Mouse (Mus musculus): ENCODE results near the gene Fuz. TPM values are rescaled to one million over a fixed set of nuclear protein-coding genes. Genes with fewer than 3 reads are reported as not detected.
A peak's percentile ranks its signal among the peaks of the same experiment; 100 is the strongest.

The Fuz gene
- 17.2 and 18.5 TPM in 2 replicates for polyA plus RNA-seq (2015; fragmentation: Nextera tagmentation; extraction: Ambion mirVana)

DNA sequence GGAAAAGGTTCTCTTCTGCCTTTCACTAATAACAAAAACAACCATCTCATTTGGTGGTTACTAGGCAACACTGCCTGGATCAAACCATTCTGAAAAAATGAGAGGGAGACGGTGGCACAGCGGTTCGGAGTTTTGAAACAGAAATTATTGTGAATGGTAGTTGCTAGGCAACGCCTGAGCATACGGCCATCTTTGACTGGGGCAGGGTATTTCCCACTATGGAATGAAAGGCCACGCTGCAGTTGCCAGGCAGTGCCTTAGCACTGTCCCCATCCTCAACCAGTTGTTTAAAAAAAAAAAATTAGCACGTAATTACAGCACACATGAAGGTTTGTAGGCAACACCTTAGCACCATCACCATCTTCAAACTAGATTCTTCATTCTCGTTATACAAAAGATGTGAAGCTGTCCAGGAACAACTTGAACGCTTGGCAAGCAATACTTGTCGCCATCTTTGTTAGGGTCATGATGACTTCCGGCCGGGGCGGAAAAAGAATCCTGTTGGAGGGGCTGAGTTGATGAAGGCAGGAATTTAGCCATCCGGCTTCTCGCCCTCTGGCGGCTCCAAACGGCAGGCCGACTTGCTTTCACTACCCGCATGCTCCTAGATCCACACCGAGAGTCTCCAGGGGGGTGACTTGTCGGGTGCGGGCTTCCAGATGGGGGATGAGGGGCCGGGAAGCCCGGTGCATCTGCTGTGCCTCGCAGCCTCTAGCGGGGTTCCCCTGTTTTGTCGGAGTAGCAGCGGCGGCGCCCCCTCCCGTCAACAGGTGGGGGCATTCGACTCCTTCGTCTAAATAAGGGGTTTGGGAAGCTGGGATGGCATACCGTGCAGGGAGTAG is at the start of gene Fuz:
Gene Fuz (plus strand): TSS at position 487 of the 842 bp plus-strand sequence.

DNA sequence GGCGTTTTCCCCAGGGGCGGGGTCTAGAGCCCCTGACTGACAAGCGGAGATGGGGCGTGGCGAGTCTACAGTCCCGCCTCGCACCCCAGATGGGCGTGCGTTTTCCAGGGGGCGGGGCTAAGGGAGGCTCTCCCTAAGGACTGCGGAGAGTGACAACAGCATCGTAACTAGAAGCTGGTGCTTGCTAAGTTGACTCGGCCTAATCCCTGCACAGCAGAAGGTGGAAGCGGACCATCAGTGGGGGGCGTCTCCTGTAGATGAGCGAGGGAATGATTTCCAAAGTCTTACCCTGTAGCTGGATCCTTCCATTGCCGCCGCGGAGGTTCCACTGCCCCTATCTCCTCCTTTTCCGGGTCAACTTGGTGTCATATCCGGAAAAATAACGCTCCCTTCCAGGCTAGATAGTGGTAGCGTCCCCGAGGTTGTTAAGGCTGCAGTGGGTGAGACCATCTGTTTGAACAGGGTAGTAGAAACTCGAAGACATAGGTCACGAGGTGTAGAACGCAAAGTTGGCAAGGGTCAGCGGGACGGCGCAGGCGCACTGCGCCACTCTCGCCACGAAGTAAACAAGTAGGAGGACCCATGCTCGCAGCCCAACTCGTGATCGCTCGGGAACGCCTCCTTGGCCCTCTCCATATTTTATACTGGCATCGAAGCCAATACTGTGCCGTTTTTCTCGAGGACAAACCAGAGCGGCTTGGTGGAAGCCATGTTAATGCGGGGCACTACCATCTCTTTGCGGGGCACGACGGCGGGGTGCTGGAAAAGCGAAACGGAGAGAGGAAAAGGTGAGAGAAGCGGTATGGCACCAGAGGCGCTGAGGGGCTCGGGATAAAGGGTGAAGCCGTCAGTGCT is 47.1 kb upstream of the Fuz start, which contains the start of the genes Akt1s1 and Tbc1d17:
Gene Akt1s1 (plus strand): TSS at position 431 of the 855 bp plus-strand sequence.
Gene Tbc1d17 (minus strand): TSS at position 519 of the 855 bp plus-strand sequence.

GRCm38 (mm10) chr7:44857042-44857552 is 38.8 kb upstream of the Fuz start, which contains the start of gene Pnkp:
Gene Pnkp (plus strand): TSS chr7:44857139.

GRCm38 (mm10) chr7:44869697-44870528 is 26.0 kb upstream of the Fuz start, which contains the start of gene Ptov1:
Gene Ptov1 (minus strand): TSS chr7:44869788.

DNA sequence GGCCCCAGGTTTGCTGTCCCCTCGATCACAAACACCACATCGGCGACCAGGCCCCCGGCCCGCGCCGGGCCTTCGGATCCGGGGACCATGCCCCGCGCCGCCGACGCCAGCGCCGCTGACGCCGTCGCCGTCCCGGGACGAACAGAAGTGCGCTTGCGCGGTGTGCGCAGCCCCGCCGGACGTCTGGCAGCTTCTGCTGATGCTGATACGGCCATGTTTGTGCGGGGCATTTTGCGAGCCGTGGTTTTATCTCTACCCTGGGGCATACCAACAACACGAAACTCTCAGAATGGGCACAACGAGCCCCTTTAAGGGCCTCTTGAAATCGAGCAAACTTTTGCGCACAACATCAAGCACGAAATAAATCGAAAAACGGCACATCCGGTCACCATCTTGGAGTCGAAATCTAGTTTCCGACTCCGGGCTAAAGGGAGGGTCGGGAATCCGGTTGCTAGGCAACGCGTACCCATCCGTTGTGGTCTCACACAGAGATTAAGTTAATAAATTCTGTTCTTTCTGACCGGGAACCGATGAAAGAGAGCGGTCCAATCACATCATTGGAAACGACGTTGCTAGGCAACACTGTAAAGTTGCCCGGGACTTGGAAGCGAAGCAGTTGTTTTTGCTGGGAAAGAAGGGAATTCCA is 3.5 kb upstream of the Fuz start, which contains the start of gene Med25:
Gene Med25 (minus strand): TSS at position 437 of the 646 bp plus-strand sequence.

GRCm38 (mm10) chr7:44929204-44930151 is 33.6 kb downstream of the Fuz start, which contains the start of gene Ap2a1:
Gene Ap2a1 (minus strand): TSS chr7:44929496.

DNA sequence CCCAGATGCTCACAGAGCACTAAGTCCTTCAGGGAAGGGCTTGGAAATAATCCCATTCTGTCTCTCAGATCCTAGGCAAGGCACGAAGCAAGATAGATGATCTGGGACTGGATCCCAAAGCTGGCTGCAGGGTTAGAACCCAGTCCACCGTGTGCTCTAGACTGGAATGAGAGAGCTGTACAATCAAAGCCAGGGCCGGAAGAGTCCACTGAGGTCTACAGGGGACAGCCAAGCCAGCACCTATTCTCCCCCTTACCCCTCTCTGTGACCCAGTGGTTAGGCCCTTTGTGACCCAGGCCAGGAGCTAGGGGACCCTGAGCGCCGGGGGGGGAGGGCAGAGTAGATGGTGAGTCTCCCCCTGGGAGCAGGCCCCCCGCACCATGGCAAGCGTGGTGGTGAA is 47.0 kb downstream of the Fuz start, which contains the start of gene Tsks:
Gene Tsks (plus strand): TSS at position 301 of the 400 bp plus-strand sequence.

MicroRNA genes within 50 kb of the gene (microRNA counts, 519-probe panel; counts per million panel counts)
- microRNA mmu-miR-707: 296 counts per million, percentile 58 among the panel's probes with 10 or more counts

Small RNAs within 50 kb of the gene (microRNA-seq; reads per million reads assigned to microRNA genes)
- gene Mir707: 0 reads per million in 2 experiments

Other genes with a start within 250 kb of the Fuz start
- gene Myh14, start 225.2 kb upstream of the Fuz start, polyA plus RNA-seq (2015; fragmentation: Nextera tagmentation; extraction: Ambion mirVana): 2.8 and 3.5 TPM in 2 replicates
- gene Izumo2, start 187.3 kb upstream of the Fuz start, polyA plus RNA-seq (2015; fragmentation: Nextera tagmentation; extraction: Ambion mirVana): not detected in 2 replicates
- 19.5 and 19.6 TPM in 2 replicates for gene Vrk3, start 147.7 kb upstream of the Fuz start, polyA plus RNA-seq (2015; fragmentation: Nextera tagmentation; extraction: Ambion mirVana)
- 0.09 and 0.21 TPM in 2 replicates for gene Zfp473, start 145.0 kb upstream of the Fuz start, polyA plus RNA-seq (2015; fragmentation: Nextera tagmentation; extraction: Ambion mirVana)
- 35.6 and 36.2 TPM in 2 replicates for gene Nup62, start 80.0 kb upstream of the Fuz start, polyA plus RNA-seq (2015; fragmentation: Nextera tagmentation; extraction: Ambion mirVana)
- 1.1 and 1.4 TPM in 2 replicates for gene Il4i1, start 79.7 kb upstream of the Fuz start, polyA plus RNA-seq (2015; fragmentation: Nextera tagmentation; extraction: Ambion mirVana)
- gene Atf5, start 79.4 kb upstream of the Fuz start, polyA plus RNA-seq (2015; fragmentation: Nextera tagmentation; extraction: Ambion mirVana): 5.4 and 7.6 TPM in 2 replicates
- 113 and 122 TPM in 2 replicates for gene Akt1s1, start 47.1 kb upstream of the Fuz start, polyA plus RNA-seq (2015; fragmentation: Nextera tagmentation; extraction: Ambion mirVana)
- gene Tbc1d17, start 47.0 kb upstream of the Fuz start, polyA plus RNA-seq (2015; fragmentation: Nextera tagmentation; extraction: Ambion mirVana): 69.5 and 72.2 TPM in 2 replicates
- gene Pnkp, start 38.9 kb upstream of the Fuz start, polyA plus RNA-seq (2015; fragmentation: Nextera tagmentation; extraction: Ambion mirVana): 20.1 and 24.8 TPM in 2 replicates
- gene Ptov1, start 26.3 kb upstream of the Fuz start, polyA plus RNA-seq (2015; fragmentation: Nextera tagmentation; extraction: Ambion mirVana): 285 and 322 TPM in 2 replicates
- 58.9 and 61.2 TPM in 2 replicates for gene Med25, start 3.4 kb upstream of the Fuz start, polyA plus RNA-seq (2015; fragmentation: Nextera tagmentation; extraction: Ambion mirVana)
- gene Ap2a1, start 33.4 kb downstream of the Fuz start, polyA plus RNA-seq (2015; fragmentation: Nextera tagmentation; extraction: Ambion mirVana): 39.7 and 41.5 TPM in 2 replicates
- gene Tsks, start 47.1 kb downstream of the Fuz start, polyA plus RNA-seq (2015; fragmentation: Nextera tagmentation; extraction: Ambion mirVana): 0.10 and 0.15 TPM in 2 replicates
- gene Cpt1c, start 78.8 kb downstream of the Fuz start, polyA plus RNA-seq (2015; fragmentation: Nextera tagmentation; extraction: Ambion mirVana): 7.1 and 8.2 TPM in 2 replicates
- gene Prmt1, start 90.5 kb downstream of the Fuz start, polyA plus RNA-seq (2015; fragmentation: Nextera tagmentation; extraction: Ambion mirVana): 287 and 322 TPM in 2 replicates
- 46.8 and 50.0 TPM in 2 replicates for gene Irf3, start 101.6 kb downstream of the Fuz start, polyA plus RNA-seq (2015; fragmentation: Nextera tagmentation; extraction: Ambion mirVana)
- 24.3 and 26.6 TPM in 2 replicates for gene Bcl2l12, start 102.6 kb downstream of the Fuz start, polyA plus RNA-seq (2015; fragmentation: Nextera tagmentation; extraction: Ambion mirVana)
- gene Scaf1, start 120.3 kb downstream of the Fuz start, polyA plus RNA-seq (2015; fragmentation: Nextera tagmentation; extraction: Ambion mirVana): 19.9 and 21.5 TPM in 2 replicates
- gene Rras, start 121.9 kb downstream of the Fuz start, polyA plus RNA-seq (2015; fragmentation: Nextera tagmentation; extraction: Ambion mirVana): 165 and 172 TPM in 2 replicates
- gene Prr12, start 156.8 kb downstream of the Fuz start, polyA plus RNA-seq (2015; fragmentation: Nextera tagmentation; extraction: Ambion mirVana): 5.4 and 6.6 TPM in 2 replicates
- 44.0 and 45.1 TPM in 2 replicates for gene Nosip, start 166.3 kb downstream of the Fuz start, polyA plus RNA-seq (2015; fragmentation: Nextera tagmentation; extraction: Ambion mirVana)
- 20.2 and 23.5 TPM in 2 replicates for gene Prrg2, start 166.6 kb downstream of the Fuz start, polyA plus RNA-seq (2015; fragmentation: Nextera tagmentation; extraction: Ambion mirVana)
- 177 and 263 TPM in 2 replicates for gene Rcn3, start 196.1 kb downstream of the Fuz start, polyA plus RNA-seq (2015; fragmentation: Nextera tagmentation; extraction: Ambion mirVana)
- 95.2 and 152 TPM in 2 replicates for gene Fcgrt, start 207.8 kb downstream of the Fuz start, polyA plus RNA-seq (2015; fragmentation: Nextera tagmentation; extraction: Ambion mirVana)
- gene Rps11, start 228.4 kb downstream of the Fuz start, polyA plus RNA-seq (2015; fragmentation: Nextera tagmentation; extraction: Ambion mirVana): 745 and 781 TPM in 2 replicates
- gene Rpl13a, start 232.7 kb downstream of the Fuz start, polyA plus RNA-seq (2015; fragmentation: Nextera tagmentation; extraction: Ambion mirVana): 925 and 1,005 TPM in 2 replicates
- gene Gm45713, start 240.2 kb downstream of the Fuz start, polyA plus RNA-seq (2015; fragmentation: Nextera tagmentation; extraction: Ambion mirVana): 0.52 and 0.86 TPM in 2 replicates
- 1.0 and 2.3 TPM in 2 replicates for gene Flt3l, start 240.4 kb downstream of the Fuz start, polyA plus RNA-seq (2015; fragmentation: Nextera tagmentation; extraction: Ambion mirVana)